Mouse (Mus musculus) kidney, postnatal 0 days (tissue): ENCODE data around the gene Six2. TPM values are rescaled to one million over a fixed set of nuclear protein-coding genes. Genes with fewer than 3 reads are reported as not detected.

Experiments used
- ATAC-seq: fragments of 200-750 bp; cut with Nextera tagmentation; replicated peaks from 2 replicates; pipeline ENCODE4 v1.8.0; 2017; ENCODE audit warnings: low read depth, moderate number of reproducible peaks, moderate TSS enrichment, moderate library complexity; ENCODE audit not compliant: low FRiP score
- DNase-seq: peaks from one replicate; pipeline ENCODE4 v3.0.0-alpha.2; 2016; ENCODE audit warnings: low spot score
- H3K27ac ChIP-seq: fragments of 300-500 bp; sonication (generic); 2 replicates; pipeline ENCODE4 v1.5.1; 2014; ENCODE audit warnings: mild to moderate bottlenecking
- H3K27me3 ChIP-seq: fragments of 300-500 bp; sonication (generic); 2 replicates; pipeline ENCODE4 v1.6.1; 2014; ENCODE audit warnings: low read length, mixed read lengths; ENCODE audit not compliant: insufficient read depth
- H3K36me3 ChIP-seq: fragments of 300-500 bp; sonication (generic); 2 replicates; pipeline ENCODE4 v1.6.1; 2014; ENCODE audit warnings: low read length, mixed read lengths; ENCODE audit not compliant: insufficient read depth
- H3K4me1 ChIP-seq: fragments of 300-500 bp; sonication (generic); replicated peaks from 2 replicates; pipeline ENCODE4 v1.6.1; 2014; ENCODE audit warnings: antibody characterized with exemption, low read length, mixed read lengths; ENCODE audit not compliant: insufficient read depth
- H3K4me2 ChIP-seq: fragments of 300-500 bp; sonication (generic); 2 replicates; pipeline ENCODE4 v1.6.1; 2014; ENCODE audit warnings: mild to moderate bottlenecking, low read length, moderate library complexity, mixed read lengths
- H3K4me3 ChIP-seq: fragments of 300-500 bp; sonication (generic); replicated peaks from 2 replicates; pipeline ENCODE4 v1.5.1; 2014; ENCODE audit warnings: low read depth, low read length
- H3K9ac ChIP-seq: fragments of 300-500 bp; sonication (generic); 2 replicates; pipeline ENCODE4 v1.6.1; 2014; ENCODE audit warnings: low read depth, low read length
- H3K9me3 ChIP-seq: fragments of 300-500 bp; sonication (generic); replicated peaks from 2 replicates; pipeline ENCODE4 v1.6.1; 2016; ENCODE audit warnings: low read length, inconsistent platforms, mixed read lengths
- CTCF ChIP-seq: IDR thresholded peaks from 2 replicates; pipeline ENCODE4 v1.5.1; 2016; ENCODE audit warnings: antibody characterized with exemption, low read depth, mild to moderate bottlenecking, moderate library complexity
- WGBS: fragments of 180-500 bp; shearing (Covaris S2); extraction: QIAGEN DNeasy Blood & Tissue Kit; methylation state at CpG from one replicate; pipeline ENCODE4 v1.1.7; 2014; 5-methylcytosine and 5-hydroxymethylcytosine counted together
- polyA plus RNA-seq: library from polyadenylated mRNA; unstranded; fragments of >200 nt; fragmentation: Nextera tagmentation; extraction: Ambion mirVana; gene quantifications from 2 replicates; pipeline ENCODE4 v1.2.1, GENCODE M21; 2015

Six2 gene
- polyA plus RNA-seq, 1 experiment from 2014 or later, result 18.9 TPM

DNA sequence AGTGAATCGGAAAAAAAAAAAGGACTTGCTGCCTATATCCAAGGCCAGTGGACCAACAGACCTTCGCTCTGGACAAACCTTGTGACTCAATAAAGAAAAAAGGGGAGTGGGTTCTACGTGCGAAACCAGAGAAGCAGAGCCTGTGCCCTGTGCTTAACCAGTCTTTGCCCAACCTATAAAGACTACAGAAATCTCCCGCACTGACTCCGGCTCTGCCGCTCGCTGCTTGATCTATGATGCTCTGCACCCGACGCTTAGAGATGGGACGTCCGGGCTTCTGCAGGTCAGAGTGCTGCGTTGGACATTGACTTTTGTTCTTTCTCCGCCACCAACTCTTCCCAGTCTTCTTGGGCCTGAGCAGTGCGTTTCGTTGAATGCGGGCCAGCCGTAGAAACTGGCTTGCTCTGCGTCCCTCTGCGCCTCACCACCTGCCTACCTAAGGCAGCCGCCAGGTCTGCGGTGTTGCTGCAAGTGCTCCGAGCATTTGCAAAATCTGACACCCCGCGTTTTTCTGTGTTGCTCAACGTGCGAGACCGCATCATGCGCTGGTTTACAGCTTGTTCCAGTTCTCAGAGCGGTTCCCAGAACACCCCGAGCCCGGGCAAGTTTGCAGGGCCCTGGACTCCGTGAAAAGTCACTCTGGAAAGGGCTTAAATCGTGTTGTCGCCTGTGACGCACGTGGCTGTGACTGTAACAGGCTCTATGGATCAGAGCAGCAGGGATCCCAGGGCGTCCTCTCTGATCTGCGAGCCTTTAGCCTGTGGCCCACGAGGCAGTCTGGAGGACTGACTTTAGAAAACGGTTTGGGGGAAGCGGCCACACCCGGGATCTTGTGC lies 3.8 kb upstream of the Six2 start:
- H3K9ac ChIP-seq, result 0 out of 2 replicates have a peak overlapping the region, but pooled peaks have one; percentile 35
- H3K36me3 ChIP-seq, result no peaks in the 10 kb centered on the region
- peak overlapping the region; percentile 22 for H3K4me3 ChIP-seq
- H3K27ac ChIP-seq, result no peak overlapping the region
- H3K4me2 ChIP-seq, result peak overlapping the region; percentile 27
- H3K9me3 ChIP-seq, result no peaks in the 10 kb centered on the region
- H3K4me1 ChIP-seq, result peaks cover 9% of the 10 kb centered on the region; the same call in 1 of the 2 replicates
- ATAC-seq (no peak), DNase-seq (peak; percentile 44)
- no peak for TF ChIP-seq CTCF
- H3K27me3 ChIP-seq, result peaks cover 77% of the 10 kb centered on the region
- WGBS, result 3% methylated on average over 43 of the region's 43 CpGs

DNA sequence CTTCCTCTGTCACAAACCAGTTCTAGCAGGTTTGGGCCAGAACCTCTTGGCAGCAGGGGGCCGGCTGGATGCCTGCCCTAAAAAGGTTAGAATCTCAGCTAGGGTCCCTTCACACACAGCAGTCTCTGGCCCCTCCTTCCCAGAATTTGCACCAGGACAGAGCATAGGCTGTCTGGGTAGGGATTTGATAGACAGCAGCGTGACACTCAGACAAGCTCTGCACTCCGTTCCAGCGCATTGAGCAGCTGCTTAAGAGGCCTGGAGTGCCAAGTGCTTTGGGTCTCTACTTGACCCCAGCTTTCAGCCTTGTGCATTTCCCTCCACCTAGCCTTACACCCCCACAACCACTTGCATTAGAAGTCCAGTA lies 2.9 kb upstream of the Six2 start:
- H3K36me3 ChIP-seq, result no peaks in the 10 kb centered on the region
- DNase-seq (peak; percentile 64), ATAC-seq (0 out of 2 replicates have a peak, but pooled peaks have one; percentile 8)
- peaks cover 75% of the 10 kb centered on the region for H3K27me3 ChIP-seq
- H3K9me3 ChIP-seq, result no peaks in the 10 kb centered on the region
- peak overlapping the region; percentile 23; the same call in 1 of the 2 replicates for H3K4me2 ChIP-seq
- H3K4me1 ChIP-seq, result peaks cover 9% of the 10 kb centered on the region; the same call in 1 of the 2 replicates
- H3K9ac ChIP-seq, result no peak overlapping the region
- no peak for TF ChIP-seq CTCF
- H3K4me3 ChIP-seq, result 0 out of 2 replicates have a peak overlapping the region, but pooled peaks have one; percentile 22
- H3K27ac ChIP-seq, result no peak overlapping the region
- WGBS, result 1% methylated on average over 4 of the region's 4 CpGs

DNA sequence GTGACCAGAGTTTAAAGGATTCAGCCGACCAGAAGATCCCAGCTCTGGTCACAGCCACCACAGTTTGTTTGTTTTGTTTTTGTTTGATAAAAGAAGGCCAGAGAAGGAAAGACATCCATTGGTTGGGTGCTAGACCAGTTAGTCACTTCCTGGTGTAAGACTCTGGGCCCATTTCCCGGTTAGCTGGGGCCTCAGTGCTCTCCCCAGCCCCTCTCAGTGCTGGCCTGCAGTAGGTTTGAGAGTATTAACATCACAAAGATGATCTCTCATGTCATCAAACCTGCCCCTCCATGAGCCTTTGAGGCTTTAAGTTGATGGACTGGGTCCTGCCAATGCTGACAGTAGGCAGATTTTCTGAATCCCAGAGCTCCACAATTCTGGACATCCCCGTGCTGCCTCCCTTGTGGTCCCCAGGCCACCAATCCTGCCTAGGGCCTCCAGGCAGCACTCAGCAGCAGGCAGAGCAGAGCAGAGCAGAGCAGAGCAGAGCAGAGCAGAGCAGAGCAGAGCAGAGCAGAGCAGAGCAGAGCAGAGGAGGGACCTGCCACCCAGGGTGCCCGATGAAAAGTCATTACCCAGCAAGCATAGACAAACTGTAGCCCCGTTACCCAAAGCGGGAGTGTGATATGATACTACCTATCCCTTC lies 2.4 kb upstream of the Six2 start:
- WGBS, result 10% methylated on average over 6 of the region's 6 CpGs
- Histone ChIP-seq H3K27ac (no peak overlapping the region), H3K9me3 (no peaks in the 10 kb centered on the region), H3K4me1 (peaks cover 9% of the 10 kb centered on the region; the same call in 1 of the 2 replicates), H3K27me3 (peaks cover 77% of the 10 kb centered on the region), H3K36me3 (no peaks in the 10 kb centered on the region), H3K4me2 (peak overlapping the region; percentile 78; the same call in 1 of the 2 replicates), H3K9ac (no peak overlapping the region), H3K4me3 (no peak overlapping the region)
- TF ChIP-seq CTCF, result no peak
- DNase-seq (no peak), ATAC-seq (no peak)

GRCm38 (mm10) chr17:85689807-85690319 lies 1.8 kb upstream of the Six2 start:
- DNase-seq, result no peak
- H3K4me1 ChIP-seq, result peaks cover 9% of the 10 kb centered on the region; the same call in 1 of the 2 replicates
- peak overlapping the region; percentile 78 for H3K4me2 ChIP-seq
- H3K4me3 ChIP-seq, result peak overlapping the region; percentile 53; the same call in 1 of the 2 replicates
- no peak for TF ChIP-seq CTCF
- no peak overlapping the region for H3K9ac ChIP-seq
- 0 out of 2 replicates have a peak overlapping the region, but pooled peaks have one; percentile 13 for H3K27ac ChIP-seq
- ATAC-seq, result no peak
- WGBS, result 14% methylated on average over 5 of the region's 5 CpGs
- no peaks in the 10 kb centered on the region for H3K36me3 ChIP-seq
- H3K9me3 ChIP-seq, result no peaks in the 10 kb centered on the region
- peaks cover 83% of the 10 kb centered on the region for H3K27me3 ChIP-seq

GRCm38 (mm10) chr17:85688911-85689806 lies 1.1 kb upstream of the Six2 start:
- Histone ChIP-seq H3K27ac (0 out of 2 replicates have a peak overlapping the region, but pooled peaks have one; percentile 13), H3K4me2 (peak overlapping the region; percentile 78), H3K36me3 (no peaks in the 10 kb centered on the region), H3K4me1 (peaks cover 9% of the 10 kb centered on the region; the same call in 1 of the 2 replicates), H3K4me3 (peak overlapping the region; percentile 53), H3K27me3 (peaks cover 78% of the 10 kb centered on the region), H3K9ac (0 out of 2 replicates have a peak overlapping the region, but pooled peaks have one; percentile 20), H3K9me3 (no peaks in the 10 kb centered on the region)
- DNase-seq (peak; percentile 79), ATAC-seq (peak; percentile 15)
- peak; percentile 40 for TF ChIP-seq CTCF
- 2% methylated on average over 35 of the region's 35 CpGs for WGBS
